Mouse (Mus musculus) kidney, embryonic 14.5 days (tissue): ENCODE data around the gene Tex50. TPM values are rescaled to one million over a fixed set of nuclear protein-coding genes. Genes with fewer than 3 reads are reported as not detected.
"Not testable (repeated sequence)": the region's sequence is repeated elsewhere in the genome, so short reads cannot be mapped to it uniquely, and the experiment has no call there.

Experiments
- ATAC-seq: fragments of 200-750 bp; cut with Nextera tagmentation; 2 replicates; pipeline ENCODE4 v1.8.0; 2017; ENCODE audit warnings: moderate number of reproducible peaks, mild to moderate bottlenecking, moderate TSS enrichment, moderate library complexity; ENCODE audit not compliant: low FRiP score, low TSS enrichment
- H3K27ac ChIP-seq: fragments of 300-500 bp; sonication (generic); 2 replicates; pipeline ENCODE4 v1.5.1; 2014; ENCODE audit warnings: low read depth, mild to moderate bottlenecking, low read length, moderate library complexity, mixed read lengths
- H3K27me3 ChIP-seq: fragments of 300-500 bp; sonication (generic); 2 replicates; pipeline ENCODE4 v1.6.1; 2014; ENCODE audit warnings: mild to moderate bottlenecking, low read length; ENCODE audit not compliant: control insufficient read depth, insufficient read depth
- H3K36me3 ChIP-seq: fragments of 300-500 bp; sonication (generic); 2 replicates; pipeline ENCODE4 v1.6.1; 2014; ENCODE audit warnings: low read length, mixed read lengths; ENCODE audit not compliant: control insufficient read depth, insufficient read depth
- H3K4me1 ChIP-seq: fragments of 300-500 bp; sonication (generic); 2 replicates; pipeline ENCODE4 v1.6.1; 2014; ENCODE audit warnings: low read length, mixed read lengths; ENCODE audit not compliant: control insufficient read depth, insufficient read depth
- H3K4me2 ChIP-seq: fragments of 300-500 bp; sonication (generic); replicated peaks from 2 replicates; pipeline ENCODE4 v1.6.1; 2014; ENCODE audit warnings: low read depth, mild to moderate bottlenecking, low read length
- H3K4me3 ChIP-seq: fragments of 300-500 bp; sonication (generic); 2 replicates; pipeline ENCODE4 v1.5.1; 2014; ENCODE audit warnings: mild to moderate bottlenecking, low read length
- H3K9ac ChIP-seq: fragments of 300-500 bp; sonication (generic); 2 replicates; pipeline ENCODE4 v1.6.1; 2014; ENCODE audit warnings: low read depth, mild to moderate bottlenecking, low read length, moderate library complexity
- H3K9me3 ChIP-seq: fragments of 300-500 bp; sonication (generic); 2 replicates; pipeline ENCODE4 v1.6.1; 2016; ENCODE audit warnings: low read length; ENCODE audit not compliant: control insufficient read depth
- WGBS: fragments of 180-500 bp; shearing (Covaris S2); extraction: QIAGEN DNeasy Blood & Tissue Kit; methylation state at CpG from one replicate; pipeline ENCODE4 v1.1.7; 2014; 5-methylcytosine and 5-hydroxymethylcytosine counted together
- polyA plus RNA-seq: library from polyadenylated mRNA; unstranded; fragments of >200 nt; fragmentation: Nextera tagmentation; extraction: Ambion mirVana; gene quantifications from 2 replicates; pipeline ENCODE4 v1.2.1, GENCODE M21; 2014

The Tex50 gene
- 0.45 and 0.63 TPM in 2 replicates for polyA plus RNA-seq

- Histone ChIP-seq H3K4me3 (no peak within 1 kb of the TSS), H3K4me2 (no peak within 1 kb of the TSS), H3K9ac (no peak within 1 kb of the TSS), H3K9me3 (no peaks in the 10 kb centered on the region), H3K27me3 (no peaks in the 10 kb centered on the region), H3K36me3 (no peaks in the 10 kb centered on the region), H3K4me1 (no peaks in the 10 kb centered on the region), H3K27ac (no peak within 1 kb of the TSS)
- no peak for ATAC-seq
- 90% methylated on average over 3 of the region's 3 CpGs for WGBS
Measured at GRCm38 (mm10) chr1:161159214-161159613, at the start of gene Tex50. TSS of gene Tex50 (minus strand) at chr1:161159314.

- H3K9ac ChIP-seq, result no peak overlapping the region
- WGBS, result 72% methylated on average over 5 of the region's 5 CpGs
- ATAC-seq, result no peak
- H3K27ac ChIP-seq, result no peak overlapping the region
- H3K4me1 ChIP-seq, result no peaks in the 10 kb centered on the region
- no peaks in the 10 kb centered on the region for H3K27me3 ChIP-seq
- no peaks in the 10 kb centered on the region for H3K36me3 ChIP-seq
- H3K4me2 ChIP-seq, result no peak overlapping the region
- no peaks in the 10 kb centered on the region for H3K9me3 ChIP-seq
- no peak overlapping the region for H3K4me3 ChIP-seq
Measured at GRCm38 (mm10) chr1:161199856-161200255, 40.7 kb upstream of the Tex50 start.

GRCm38 (mm10) chr1:161196364-161196763 lies 37.2 kb upstream of the Tex50 start:
- not testable (repeated sequence) for H3K9me3 ChIP-seq, ATAC-seq, H3K9ac ChIP-seq, H3K4me1 ChIP-seq, H3K27me3 ChIP-seq, H3K36me3 ChIP-seq, H3K27ac ChIP-seq
- Histone ChIP-seq H3K4me2 (peak overlapping the region; percentile 74), H3K4me3 (peak overlapping the region; percentile 48; the same call in 1 of the 2 replicates)
- 55% methylated on average over 11 of the region's 11 CpGs for WGBS

GRCm38 (mm10) chr1:161195541-161196351 lies 36.6 kb upstream of the Tex50 start:
- peak overlapping the region; percentile 48 for H3K4me3 ChIP-seq
- WGBS, result under 1% methylated on average over 16 of the region's 16 CpGs
- no peaks in the 10 kb centered on the region for H3K4me1 ChIP-seq
- peak; percentile 98 for ATAC-seq
- no peaks in the 10 kb centered on the region for H3K9me3 ChIP-seq
- H3K27me3 ChIP-seq, result no peaks in the 10 kb centered on the region
- peak overlapping the region; percentile 74 for H3K4me2 ChIP-seq
- peak overlapping the region; percentile 54 for H3K9ac ChIP-seq
- no peaks in the 10 kb centered on the region for H3K36me3 ChIP-seq
- H3K27ac ChIP-seq, result no peak overlapping the region

- Histone ChIP-seq H3K4me3 (no peak overlapping the region), H3K27ac (no peak overlapping the region), H3K9ac (no peak overlapping the region), H3K4me2 (no peak overlapping the region), H3K9me3 (no peaks in the 10 kb centered on the region), H3K4me1 (no peaks in the 10 kb centered on the region), H3K36me3 (no peaks in the 10 kb centered on the region), H3K27me3 (no peaks in the 10 kb centered on the region)
- no peak for ATAC-seq
- WGBS, result 69% methylated on average over 9 of the region's 9 CpGs
Measured at GRCm38 (mm10) chr1:161190253-161190910, 31.3 kb upstream of the Tex50 start.

GRCm38 (mm10) chr1:161185431-161185830 lies 26.3 kb upstream of the Tex50 start:
- WGBS, result 94% methylated on average over 3 of the region's 3 CpGs
- no peaks in the 10 kb centered on the region for H3K9me3 ChIP-seq
- no peaks in the 10 kb centered on the region for H3K4me1 ChIP-seq
- no peak overlapping the region for H3K27ac ChIP-seq
- no peak overlapping the region for H3K9ac ChIP-seq
- H3K4me2 ChIP-seq, result no peak overlapping the region
- H3K36me3 ChIP-seq, result no peaks in the 10 kb centered on the region
- ATAC-seq, result no peak
- H3K4me3 ChIP-seq, result no peak overlapping the region
- no peaks in the 10 kb centered on the region for H3K27me3 ChIP-seq

GRCm38 (mm10) chr1:161183677-161184076 lies 24.6 kb upstream of the Tex50 start:
- Histone ChIP-seq H3K27ac (no peak overlapping the region), H3K36me3 (no peaks in the 10 kb centered on the region), H3K9ac (no peak overlapping the region), H3K4me2 (peak overlapping the region; percentile 13; the same call in 1 of the 2 replicates), H3K9me3 (no peaks in the 10 kb centered on the region; the same call in 1 of the 2 replicates), H3K4me3 (no peak overlapping the region), H3K4me1 (no peaks in the 10 kb centered on the region), H3K27me3 (no peaks in the 10 kb centered on the region)
- no peak for ATAC-seq
- WGBS, result 36% methylated on average over 9 of the region's 9 CpGs

- Histone ChIP-seq H3K9ac (no peak overlapping the region), H3K36me3 (no peaks in the 10 kb centered on the region), H3K4me3 (no peak overlapping the region), H3K4me1 (no peaks in the 10 kb centered on the region), H3K4me2 (no peak overlapping the region), H3K27ac (no peak overlapping the region), H3K9me3 (no peaks in the 10 kb centered on the region; the same call in 1 of the 2 replicates), H3K27me3 (no peaks in the 10 kb centered on the region)
- ATAC-seq, result no peak
- 83% methylated on average over 9 of the region's 9 CpGs for whole genome bisulfite sequencing
Measured at GRCm38 (mm10) chr1:161182386-161182785, 23.3 kb upstream of the Tex50 start.

GRCm38 (mm10) chr1:161180674-161181073 lies 21.6 kb upstream of the Tex50 start:
- no peak overlapping the region for H3K27ac ChIP-seq
- no peak overlapping the region for H3K4me3 ChIP-seq
- 61% methylated on average over 8 of the region's 8 CpGs for whole genome bisulfite sequencing
- H3K27me3 ChIP-seq, result no peaks in the 10 kb centered on the region
- H3K36me3 ChIP-seq, result no peaks in the 10 kb centered on the region
- ATAC-seq, result no peak
- no peaks in the 10 kb centered on the region for H3K4me1 ChIP-seq
- no peak overlapping the region for H3K4me2 ChIP-seq
- no peak overlapping the region for H3K9ac ChIP-seq
- no peaks in the 10 kb centered on the region; the same call in 1 of the 2 replicates for H3K9me3 ChIP-seq
